Mouse (Mus musculus): ENCODE results near the gene Sgcd.

GRCm38 (mm10) chr11:47297805-47298340 lies 690.9 kb downstream of the Sgcd start:
- TF ChIP-seq POLR2A (IDR thresholded peaks at IDR 0.05; ENCODE audit: control insufficient read depth, low read depth, low read length) (no peak), CTCF (IDR thresholded peaks at IDR 0.05; ENCODE audit: control insufficient read depth, insufficient read depth, insufficient replicate concordance, low read depth, low read length) (no peak)

Data from testis, adult 2 months (tissue).